Mouse (Mus musculus) intestine, embryonic 15.5 days (tissue): ENCODE results near the gene Abca12. TPM values are rescaled to one million over a fixed set of nuclear protein-coding genes. Genes with fewer than 3 reads are reported as not detected.

Experiments used
- ATAC-seq: fragments of 200-750 bp; cut with Nextera tagmentation; 2 replicates; pipeline ENCODE4 v1.8.0; 2017; ENCODE audit warnings: moderate TSS enrichment, moderate library complexity
- H3K27ac ChIP-seq: fragments of 300-500 bp; sonication (generic); 2 replicates; pipeline ENCODE4 v1.5.1; 2015; ENCODE audit warnings: mild to moderate bottlenecking, inconsistent platforms
- H3K27me3 ChIP-seq: fragments of 300-500 bp; sonication (generic); replicated peaks from 2 replicates; pipeline ENCODE4 v1.6.1; 2015; ENCODE audit warnings: inconsistent platforms
- H3K36me3 ChIP-seq: fragments of 300-500 bp; sonication (generic); 2 replicates; pipeline ENCODE4 v1.6.1; 2015; ENCODE audit warnings: inconsistent platforms
- H3K4me1 ChIP-seq: fragments of 300-500 bp; sonication (generic); replicated peaks from 2 replicates; pipeline ENCODE4 v1.6.1; 2015; ENCODE audit warnings: inconsistent platforms
- H3K4me2 ChIP-seq: fragments of 300-500 bp; sonication (generic); replicated peaks from 2 replicates; pipeline ENCODE4 v1.6.1; 2015; ENCODE audit warnings: mild to moderate bottlenecking, inconsistent platforms
- H3K4me3 ChIP-seq: fragments of 300-500 bp; sonication (generic); replicated peaks from 2 replicates; pipeline ENCODE4 v1.5.1; 2015; ENCODE audit warnings: inconsistent platforms
- H3K9ac ChIP-seq: fragments of 300-500 bp; sonication (generic); 2 replicates; pipeline ENCODE4 v1.6.1; 2015; ENCODE audit warnings: inconsistent platforms
- H3K9me3 ChIP-seq: fragments of 300-500 bp; sonication (generic); 2 replicates; pipeline ENCODE4 v1.6.1; 2016; ENCODE audit warnings: inconsistent platforms
- WGBS: fragments of 180-500 bp; shearing (Covaris S2); methylation state at CpG from one replicate; pipeline ENCODE4 v1.1.7; 2015; 5-methylcytosine and 5-hydroxymethylcytosine counted together
- polyA plus RNA-seq: library from polyadenylated mRNA; unstranded; fragments of >200 nt; fragmentation: Nextera tagmentation; extraction: Ambion mirVana; gene quantifications from 2 replicates; pipeline ENCODE4 v1.2.1, GENCODE M21; 2015

The Abca12 gene
- polyA plus RNA-seq, 1 experiment from 2014 or later: 0.04 TPM

DNA sequence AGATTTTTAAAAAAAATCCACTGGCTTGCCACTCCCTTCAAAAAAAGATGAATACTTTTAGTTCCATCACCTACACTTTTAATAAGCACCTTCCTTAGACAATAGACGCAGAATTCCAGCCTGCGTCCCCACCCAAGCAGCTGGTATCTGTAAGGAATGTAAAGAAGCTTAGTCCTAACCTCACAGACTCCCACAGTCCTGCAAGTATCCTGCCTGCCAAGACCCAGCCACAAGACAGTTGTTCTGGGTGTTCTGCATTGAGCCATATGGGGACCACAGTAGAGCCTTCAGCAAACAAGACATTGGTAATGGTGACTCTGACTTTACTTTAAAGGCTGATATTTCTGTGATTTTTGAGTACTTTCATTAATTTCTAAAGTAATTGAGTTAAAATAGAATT is 22.2 kb downstream of the Abca12 start:
- Histone ChIP-seq H3K36me3 (no peaks in the 10 kb centered on the region), H3K9ac (no peak overlapping the region), H3K4me3 (no peak overlapping the region), H3K9me3 (no peaks in the 10 kb centered on the region), H3K27ac (no peak overlapping the region), H3K4me1 (no peaks in the 10 kb centered on the region), H3K4me2 (no peak overlapping the region), H3K27me3 (no peaks in the 10 kb centered on the region)
- WGBS: 86% methylated on average over 2 of the region's 2 CpGs
- no peak for ATAC-seq

DNA sequence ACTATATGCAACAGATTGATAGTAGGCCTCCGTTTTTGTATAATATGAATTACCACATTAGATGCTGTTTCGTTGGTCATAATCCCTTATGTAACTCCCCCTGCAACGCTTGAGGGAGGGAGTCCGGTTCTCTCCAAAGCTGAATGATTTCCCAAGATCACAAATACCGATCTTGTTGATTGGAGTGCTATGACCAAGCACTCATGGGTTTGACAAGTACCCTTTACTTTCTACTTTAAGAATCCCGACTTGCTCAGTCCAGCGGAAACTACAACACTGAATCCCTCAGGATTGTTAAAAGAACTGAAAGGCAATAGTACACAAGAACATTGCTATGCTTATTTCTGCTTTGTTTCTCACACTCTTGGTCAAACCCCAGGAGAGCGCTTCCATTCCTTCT is 28.1 kb downstream of the Abca12 start:
- Histone ChIP-seq H3K36me3 (no peaks in the 10 kb centered on the region), H3K4me2 (no peak overlapping the region), H3K27ac (no peak overlapping the region), H3K4me3 (no peak overlapping the region), H3K9ac (no peak overlapping the region), H3K27me3 (no peaks in the 10 kb centered on the region), H3K9me3 (no peaks in the 10 kb centered on the region), H3K4me1 (no peaks in the 10 kb centered on the region)
- no peak for ATAC-seq
- 92% methylated on average over 8 of the region's 8 CpGs for WGBS

DNA sequence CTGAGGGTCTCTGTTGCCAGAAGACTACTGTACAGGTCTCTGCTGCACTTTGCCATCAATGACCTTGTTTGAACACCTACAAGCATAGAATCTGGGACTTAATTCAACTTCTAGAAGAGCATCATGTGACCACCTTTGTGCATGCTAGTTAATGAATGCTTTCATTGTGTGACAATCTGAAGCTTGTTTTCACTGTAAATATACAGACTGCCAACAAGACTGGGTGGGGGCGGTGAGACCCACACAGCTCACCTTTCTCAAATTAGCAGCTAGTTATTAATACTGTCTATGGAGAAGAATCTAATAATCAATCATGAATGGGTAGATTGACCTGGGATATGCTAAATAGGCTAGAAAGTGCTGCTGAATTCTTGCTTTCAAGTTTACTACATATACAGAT is 30.6 kb downstream of the Abca12 start:
- no peak overlapping the region for H3K27ac ChIP-seq
- H3K4me2 ChIP-seq: no peak overlapping the region
- no peaks in the 10 kb centered on the region for H3K9me3 ChIP-seq
- H3K4me3 ChIP-seq: no peak overlapping the region
- no peak for ATAC-seq
- H3K27me3 ChIP-seq: no peaks in the 10 kb centered on the region
- WGBS: 81% methylated on average over 1 of the region's 1 CpGs
- no peaks in the 10 kb centered on the region for H3K36me3 ChIP-seq
- H3K9ac ChIP-seq: no peak overlapping the region
- H3K4me1 ChIP-seq: no peaks in the 10 kb centered on the region

- Histone ChIP-seq H3K4me1 (no peaks in the 10 kb centered on the region), H3K27me3 (no peaks in the 10 kb centered on the region), H3K9ac (no peak overlapping the region), H3K4me2 (no peak overlapping the region), H3K9me3 (no peaks in the 10 kb centered on the region), H3K36me3 (no peaks in the 10 kb centered on the region), H3K4me3 (no peak overlapping the region), H3K27ac (no peak overlapping the region)
- WGBS: 86% methylated on average over 5 of the region's 5 CpGs
- ATAC-seq: peak; percentile 78
Measured at GRCm38 (mm10) chr1:71373090-71373489, 41.6 kb downstream of the Abca12 start.

GRCm38 (mm10) chr1:71370266-71370665 is 44.4 kb downstream of the Abca12 start:
- H3K4me1 ChIP-seq: no peaks in the 10 kb centered on the region
- H3K9ac ChIP-seq: no peak overlapping the region
- H3K9me3 ChIP-seq: no peaks in the 10 kb centered on the region
- H3K4me3 ChIP-seq: no peak overlapping the region
- no peak for ATAC-seq
- no peaks in the 10 kb centered on the region for H3K27me3 ChIP-seq
- no peak overlapping the region for H3K4me2 ChIP-seq
- no peak overlapping the region for H3K27ac ChIP-seq
- no peaks in the 10 kb centered on the region for H3K36me3 ChIP-seq

- ATAC-seq: no peak
- WGBS: 60% methylated on average over 1 of the region's 1 CpGs
- Histone ChIP-seq H3K4me1 (no peaks in the 10 kb centered on the region), H3K9me3 (no peaks in the 10 kb centered on the region), H3K27ac (no peak overlapping the region), H3K27me3 (no peaks in the 10 kb centered on the region), H3K9ac (no peak overlapping the region), H3K36me3 (no peaks in the 10 kb centered on the region), H3K4me3 (no peak overlapping the region), H3K4me2 (no peak overlapping the region)
Measured at GRCm38 (mm10) chr1:71367770-71368169, 46.9 kb downstream of the Abca12 start.

- H3K9ac ChIP-seq: no peak overlapping the region
- H3K4me3 ChIP-seq: no peak overlapping the region
- H3K4me1 ChIP-seq: no peaks in the 10 kb centered on the region
- 78% methylated on average over 3 of the region's 3 CpGs for WGBS
- no peak for ATAC-seq
- H3K36me3 ChIP-seq: no peaks in the 10 kb centered on the region
- H3K4me2 ChIP-seq: no peak overlapping the region
- no peak overlapping the region for H3K27ac ChIP-seq
- no peaks in the 10 kb centered on the region for H3K9me3 ChIP-seq
- H3K27me3 ChIP-seq: no peaks in the 10 kb centered on the region
Measured at GRCm38 (mm10) chr1:71342861-71343554, 71.7 kb downstream of the Abca12 start.

GRCm38 (mm10) chr1:71342261-71342594 is 72.5 kb downstream of the Abca12 start:
- Histone ChIP-seq H3K9ac (no peak overlapping the region), H3K27me3 (no peaks in the 10 kb centered on the region), H3K27ac (no peak overlapping the region), H3K4me2 (no peak overlapping the region), H3K9me3 (no peaks in the 10 kb centered on the region), H3K4me3 (no peak overlapping the region), H3K36me3 (no peaks in the 10 kb centered on the region), H3K4me1 (no peaks in the 10 kb centered on the region)
- ATAC-seq: no peak
- 75% methylated on average over 4 of the region's 4 CpGs for WGBS

GRCm38 (mm10) chr1:71341370-71342260 is 73.1 kb downstream of the Abca12 start:
- Histone ChIP-seq H3K36me3 (no peaks in the 10 kb centered on the region), H3K9me3 (no peaks in the 10 kb centered on the region), H3K9ac (no peak overlapping the region), H3K4me1 (no peaks in the 10 kb centered on the region), H3K4me2 (no peak overlapping the region), H3K27ac (no peak overlapping the region), H3K4me3 (no peak overlapping the region), H3K27me3 (no peaks in the 10 kb centered on the region)
- no peak for ATAC-seq
- WGBS: 67% methylated on average over 7 of the region's 7 CpGs

GRCm38 (mm10) chr1:71338548-71339340 is 76.0 kb downstream of the Abca12 start:
- no peaks in the 10 kb centered on the region for H3K4me1 ChIP-seq
- H3K9ac ChIP-seq: no peak overlapping the region
- no peak overlapping the region for H3K27ac ChIP-seq
- no peaks in the 10 kb centered on the region for H3K36me3 ChIP-seq
- no peaks in the 10 kb centered on the region for H3K9me3 ChIP-seq
- 86% methylated on average over 4 of the region's 4 CpGs for WGBS
- H3K27me3 ChIP-seq: no peaks in the 10 kb centered on the region
- peak; percentile 82 for ATAC-seq
- H3K4me2 ChIP-seq: no peak overlapping the region
- H3K4me3 ChIP-seq: no peak overlapping the region

DNA sequence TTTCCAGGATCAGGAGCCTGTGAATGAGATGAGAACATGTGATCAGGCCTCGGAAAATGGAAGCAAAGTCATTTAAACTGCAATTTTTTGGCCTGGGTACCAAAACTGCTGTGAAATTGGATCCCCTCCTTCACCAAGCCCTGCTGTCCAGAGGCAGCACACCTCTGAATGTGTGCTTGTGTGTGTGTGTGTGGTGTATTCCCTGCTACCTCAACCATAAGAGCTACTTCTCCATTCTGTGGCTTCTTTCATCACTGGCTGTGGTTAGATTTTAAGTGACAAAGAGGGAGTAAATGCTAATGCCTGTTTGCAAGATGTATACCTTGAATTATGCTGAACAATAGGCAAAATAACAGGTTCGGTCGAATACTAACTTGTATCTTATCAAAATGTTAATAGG is 84.4 kb downstream of the Abca12 start:
- H3K27me3 ChIP-seq: no peaks in the 10 kb centered on the region
- H3K9ac ChIP-seq: no peak overlapping the region
- WGBS: 82% methylated on average over 3 of the region's 3 CpGs
- H3K9me3 ChIP-seq: no peaks in the 10 kb centered on the region
- H3K27ac ChIP-seq: no peak overlapping the region
- no peaks in the 10 kb centered on the region for H3K4me1 ChIP-seq
- no peaks in the 10 kb centered on the region for H3K36me3 ChIP-seq
- H3K4me3 ChIP-seq: no peak overlapping the region
- no peak overlapping the region for H3K4me2 ChIP-seq
- no peak for ATAC-seq

GRCm38 (mm10) chr1:71312171-71312570 is 102.5 kb downstream of the Abca12 start:
- Histone ChIP-seq H3K4me2 (no peak overlapping the region), H3K36me3 (no peaks in the 10 kb centered on the region), H3K27ac (no peak overlapping the region), H3K4me3 (no peak overlapping the region), H3K4me1 (no peaks in the 10 kb centered on the region), H3K27me3 (no peaks in the 10 kb centered on the region), H3K9ac (no peak overlapping the region), H3K9me3 (no peaks in the 10 kb centered on the region)
- 88% methylated on average over 4 of the region's 4 CpGs for WGBS
- ATAC-seq: no peak
